Mouse (Mus musculus) liver, embryonic 12.5 days (tissue): ENCODE measurements around the gene Pdpn. TPM values are rescaled to one million over a fixed set of nuclear protein-coding genes. Genes with fewer than 3 reads are reported as not detected.

Source experiments
- ATAC-seq: fragments of 200-750 bp; cut with Nextera tagmentation; 2 replicates; pipeline ENCODE4 v1.8.0; 2017; ENCODE audit warnings: moderate number of reproducible peaks, mild to moderate bottlenecking, moderate library complexity
- H3K27ac ChIP-seq: fragments of 300-500 bp; sonication (generic); 2 replicates; pipeline ENCODE4 v1.5.1; 2016; ENCODE audit warnings: mild to moderate bottlenecking
- H3K27me3 ChIP-seq: fragments of 300-500 bp; sonication (generic); replicated peaks from 2 replicates; pipeline ENCODE4 v1.6.1; 2016; ENCODE audit warnings: mild to moderate bottlenecking, moderate library complexity
- H3K36me3 ChIP-seq: fragments of 300-500 bp; sonication (generic); 2 replicates; pipeline ENCODE4 v1.6.1; 2016; ENCODE audit warnings: mild to moderate bottlenecking, moderate library complexity
- H3K4me1 ChIP-seq: fragments of 300-500 bp; sonication (generic); 2 replicates; pipeline ENCODE4 v1.6.1; 2016
- H3K4me2 ChIP-seq: fragments of 300-500 bp; sonication (generic); 2 replicates; pipeline ENCODE4 v1.6.1; 2016; ENCODE audit warnings: mild to moderate bottlenecking, moderate library complexity
- H3K4me3 ChIP-seq: fragments of 300-500 bp; sonication (generic); 2 replicates; pipeline ENCODE4 v1.5.1; 2016; ENCODE audit warnings: mild to moderate bottlenecking, moderate library complexity
- H3K9ac ChIP-seq: fragments of 300-500 bp; sonication (generic); 2 replicates; pipeline ENCODE4 v1.6.1; 2016; ENCODE audit warnings: mild to moderate bottlenecking, moderate library complexity
- H3K9me3 ChIP-seq: fragments of 300-500 bp; sonication (generic); replicated peaks from 2 replicates; pipeline ENCODE4 v1.6.1; 2016; ENCODE audit warnings: mild to moderate bottlenecking, moderate library complexity
- WGBS: fragments of 180-500 bp; shearing (Covaris S2); methylation state at CpG from one replicate; pipeline ENCODE4 v1.1.7; 2016; ENCODE audit not compliant: insufficient replicate concordance; 5-methylcytosine and 5-hydroxymethylcytosine counted together
- polyA plus RNA-seq: library from polyadenylated mRNA; unstranded; fragments of >200 nt; fragmentation: Nextera tagmentation; extraction: Ambion mirVana; gene quantifications from 2 replicates; pipeline ENCODE4 v1.2.1, GENCODE M21; 2016

Gene Pdpn
- polyA plus RNA-seq, 1 experiment from 2014 or later = 2.5 TPM

DNA sequence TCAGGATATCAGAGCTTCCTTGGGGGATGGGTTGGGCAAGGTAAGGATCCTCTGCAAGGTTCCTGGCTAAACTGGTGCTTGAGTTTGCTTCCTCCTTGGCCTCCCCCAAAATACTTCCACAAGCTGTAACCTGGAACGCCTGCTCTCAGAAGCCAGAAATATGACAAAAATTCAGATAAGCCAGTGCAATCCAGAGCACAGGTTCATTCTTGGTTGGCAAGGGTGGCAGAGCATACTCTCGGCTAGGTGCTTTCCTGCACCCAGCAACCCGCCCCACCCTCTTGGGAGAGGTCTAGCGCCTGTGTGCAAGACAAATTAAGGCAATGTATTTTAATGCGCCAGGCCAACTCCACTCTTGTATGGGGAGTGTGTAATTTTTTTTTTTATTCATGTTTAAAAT is 3.2 kb downstream of the Pdpn start:
- peaks cover 60% of the 10 kb centered on the region for H3K27me3 ChIP-seq
- no peaks in the 10 kb centered on the region for H3K36me3 ChIP-seq
- no peak overlapping the region for H3K4me2 ChIP-seq
- H3K9me3 ChIP-seq = no peaks in the 10 kb centered on the region
- 0 out of 2 replicates have a peak, but pooled peaks cover 4% of the 10 kb centered on the region for H3K4me1 ChIP-seq
- 63% methylated on average over 5 of the region's 5 CpGs for WGBS
- no peak overlapping the region for H3K27ac ChIP-seq
- no peak for ATAC-seq
- H3K4me3 ChIP-seq = no peak overlapping the region
- no peak overlapping the region for H3K9ac ChIP-seq

DNA sequence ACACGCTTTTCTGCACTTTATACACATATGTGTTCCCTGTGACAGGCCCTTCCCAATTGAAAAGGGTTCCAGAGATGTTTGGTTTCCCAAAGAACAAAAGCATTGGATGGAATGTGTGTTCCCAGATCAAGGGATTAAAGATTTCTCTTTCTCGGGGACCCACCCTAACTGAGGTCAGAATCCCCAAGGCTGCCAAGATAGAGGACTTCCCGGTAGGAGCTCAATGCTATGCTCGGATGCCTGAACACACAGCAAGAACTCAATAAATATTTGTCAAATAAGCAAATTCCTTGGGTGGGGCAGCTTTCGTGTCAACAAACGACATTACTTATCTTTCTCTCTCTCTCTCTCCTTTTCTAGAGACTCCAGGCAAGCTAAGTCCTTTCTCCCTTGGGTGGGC is 5.0 kb downstream of the Pdpn start:
- H3K36me3 ChIP-seq = no peaks in the 10 kb centered on the region
- H3K9ac ChIP-seq = no peak overlapping the region
- H3K4me1 ChIP-seq = 0 out of 2 replicates have a peak, but pooled peaks cover 4% of the 10 kb centered on the region
- H3K4me2 ChIP-seq = no peak overlapping the region
- no peak overlapping the region for H3K27ac ChIP-seq
- H3K9me3 ChIP-seq = no peaks in the 10 kb centered on the region
- ATAC-seq = no peak
- H3K4me3 ChIP-seq = no peak overlapping the region
- peaks cover 41% of the 10 kb centered on the region for H3K27me3 ChIP-seq
- 57% methylated on average over 6 of the region's 6 CpGs for WGBS

DNA sequence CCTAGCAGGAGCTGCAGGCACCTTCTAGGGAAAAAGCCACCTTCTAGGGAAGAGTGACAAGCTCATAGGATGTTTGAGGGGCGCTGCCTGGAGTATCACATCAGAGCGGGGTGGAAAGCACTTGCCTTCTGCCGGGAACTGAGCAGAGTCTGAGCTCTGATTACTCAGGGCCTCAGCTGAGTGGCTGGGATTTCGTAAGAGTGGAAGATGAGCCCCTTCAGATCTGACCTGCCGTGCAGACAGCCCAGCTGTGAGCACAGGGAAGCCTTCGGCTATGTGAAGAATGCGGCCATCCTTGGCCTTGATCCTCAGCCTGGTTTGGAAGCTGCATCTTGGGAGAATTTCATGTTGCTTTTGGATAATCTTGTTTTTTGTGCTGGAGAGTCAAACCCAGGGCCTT is 10.5 kb downstream of the Pdpn start:
- Histone ChIP-seq H3K27me3 (no peaks in the 10 kb centered on the region), H3K4me1 (no peaks in the 10 kb centered on the region), H3K4me3 (no peak overlapping the region), H3K4me2 (no peak overlapping the region), H3K27ac (no peak overlapping the region), H3K36me3 (no peaks in the 10 kb centered on the region), H3K9me3 (no peaks in the 10 kb centered on the region), H3K9ac (no peak overlapping the region)
- WGBS = 38% methylated on average over 7 of the region's 7 CpGs
- ATAC-seq = no peak

DNA sequence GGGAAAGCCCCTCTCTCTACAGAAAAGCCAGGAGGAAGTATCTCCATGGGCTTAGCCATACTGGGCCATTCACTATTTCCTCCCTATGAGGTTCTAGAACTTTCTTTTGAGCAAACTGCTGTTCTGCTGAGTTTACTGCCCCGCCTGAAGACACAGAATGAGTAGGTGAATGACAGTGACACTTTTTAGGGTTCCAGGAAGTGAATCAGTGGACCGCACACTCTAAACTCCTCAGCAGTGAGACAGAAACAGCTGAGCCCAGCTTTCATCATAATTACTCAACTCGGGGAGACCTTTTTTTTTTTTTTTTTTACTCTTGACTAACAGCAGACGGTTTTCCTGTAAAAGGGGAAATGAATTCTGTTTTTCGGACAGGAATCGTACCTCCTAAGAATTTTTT is 10.9 kb downstream of the Pdpn start:
- no peak for ATAC-seq
- 32% methylated on average over 6 of the region's 6 CpGs for WGBS
- H3K4me1 ChIP-seq = no peaks in the 10 kb centered on the region

DNA sequence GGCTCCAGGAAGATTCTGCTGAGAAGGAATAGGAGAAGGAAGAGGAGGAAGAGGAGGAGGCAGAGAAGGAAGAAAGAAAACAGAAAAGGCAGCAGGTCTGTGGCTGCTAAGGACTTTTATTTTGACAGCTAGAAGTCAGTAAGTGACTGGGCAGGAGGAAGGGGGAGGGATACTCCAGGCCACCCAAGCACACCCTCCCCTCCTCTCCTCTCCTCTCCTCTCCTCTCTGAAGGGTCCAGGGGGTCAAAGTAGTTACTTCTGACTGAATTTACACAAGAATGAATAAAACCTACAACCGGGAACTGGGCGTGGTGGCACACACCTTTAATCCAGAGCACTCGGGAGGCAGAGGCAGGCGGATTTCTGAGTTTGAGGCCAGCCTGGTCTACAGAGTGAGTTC is 12.3 kb downstream of the Pdpn start:
- no peaks in the 10 kb centered on the region for H3K4me1 ChIP-seq
- no peak overlapping the region for H3K9ac ChIP-seq
- 61% methylated on average over 4 of the region's 4 CpGs for WGBS
- no peaks in the 10 kb centered on the region for H3K27me3 ChIP-seq
- no peak overlapping the region for H3K4me3 ChIP-seq
- H3K9me3 ChIP-seq = no peaks in the 10 kb centered on the region
- no peak overlapping the region for H3K4me2 ChIP-seq
- ATAC-seq = no peak
- no peak overlapping the region for H3K27ac ChIP-seq
- H3K36me3 ChIP-seq = no peaks in the 10 kb centered on the region

More for the DNA sequence above, 10.9 kb downstream of the Pdpn start:
- no peaks in the 10 kb centered on the region for H3K27me3 ChIP-seq
- H3K9me3 ChIP-seq = no peaks in the 10 kb centered on the region
- no peak overlapping the region for H3K27ac ChIP-seq
- no peak overlapping the region for H3K4me3 ChIP-seq
- no peaks in the 10 kb centered on the region for H3K36me3 ChIP-seq
- no peak overlapping the region for H3K4me2 ChIP-seq
- H3K9ac ChIP-seq = no peak overlapping the region

DNA sequence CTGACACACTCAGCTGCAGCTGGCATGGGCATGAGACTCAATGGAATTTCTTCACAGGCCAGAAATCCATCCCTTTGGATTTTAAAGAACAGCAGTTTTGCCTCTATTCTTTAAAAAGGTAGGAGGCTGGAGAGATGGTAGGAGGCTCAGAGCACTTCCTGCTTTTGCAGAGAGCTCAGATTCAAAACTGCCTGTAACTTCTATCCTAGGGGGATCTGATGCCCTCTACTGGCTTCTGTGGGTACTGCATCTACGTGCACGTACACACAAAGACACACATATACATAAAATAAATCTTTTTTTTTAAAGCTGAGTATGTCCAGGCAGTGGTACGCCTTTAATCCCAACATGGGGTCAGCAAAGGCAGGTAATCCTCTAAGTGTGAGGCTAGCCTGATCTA is 19.2 kb downstream of the Pdpn start:
- H3K4me1 ChIP-seq = no peaks in the 10 kb centered on the region
- H3K9ac ChIP-seq = no peak overlapping the region
- no peaks in the 10 kb centered on the region for H3K9me3 ChIP-seq
- no peak overlapping the region for H3K4me3 ChIP-seq
- no peaks in the 10 kb centered on the region for H3K27me3 ChIP-seq
- no peak overlapping the region for H3K27ac ChIP-seq
- no peak for ATAC-seq
- no peaks in the 10 kb centered on the region for H3K36me3 ChIP-seq
- H3K4me2 ChIP-seq = no peak overlapping the region
- 45% methylated on average over 3 of the region's 3 CpGs for WGBS

DNA sequence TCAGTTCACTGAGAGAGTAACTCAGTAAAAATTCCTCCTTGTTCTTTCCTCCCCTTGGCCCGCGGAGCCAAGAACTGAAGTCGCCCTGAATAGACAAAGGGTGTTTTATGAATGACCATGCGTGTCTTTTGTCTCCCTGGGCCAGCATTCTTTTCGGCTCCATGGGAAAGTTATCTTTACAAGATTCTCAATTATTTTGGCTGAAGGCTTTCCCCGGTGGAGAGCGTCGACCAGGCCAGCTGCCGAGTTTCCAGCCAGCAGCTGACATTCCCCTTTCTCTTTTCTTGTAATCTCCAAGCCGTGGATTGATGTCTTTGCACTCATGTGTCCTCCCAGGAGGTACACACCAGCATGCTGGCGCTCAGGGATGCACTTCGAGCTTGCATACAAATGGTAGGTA is 19.7 kb downstream of the Pdpn start:
- H3K36me3 ChIP-seq = no peaks in the 10 kb centered on the region
- H3K9me3 ChIP-seq = no peaks in the 10 kb centered on the region
- H3K4me1 ChIP-seq = no peaks in the 10 kb centered on the region
- no peaks in the 10 kb centered on the region for H3K27me3 ChIP-seq
- ATAC-seq = no peak
- H3K9ac ChIP-seq = no peak overlapping the region
- WGBS = 65% methylated on average over 12 of the region's 12 CpGs
- no peak overlapping the region for H3K27ac ChIP-seq
- no peak overlapping the region for H3K4me3 ChIP-seq
- H3K4me2 ChIP-seq = no peak overlapping the region

DNA sequence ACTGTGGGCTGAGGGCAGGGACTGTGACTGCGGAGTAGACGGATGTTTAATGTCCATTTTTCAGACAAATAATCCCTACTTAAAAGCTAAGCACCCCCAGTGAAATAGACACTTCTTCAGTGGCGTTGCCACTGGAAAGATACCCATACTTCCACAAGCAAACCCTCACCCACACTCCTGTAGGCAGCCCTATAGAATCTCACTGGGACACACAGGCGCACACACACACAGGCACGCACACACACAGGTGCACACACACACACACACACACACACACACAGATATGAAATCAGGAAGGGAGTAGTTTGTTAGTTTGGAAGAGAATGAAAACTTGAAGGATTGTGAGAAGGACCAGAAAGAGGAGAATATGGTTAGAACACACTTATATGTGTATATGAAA is 20.3 kb downstream of the Pdpn start:
- no peaks in the 10 kb centered on the region for H3K9me3 ChIP-seq

DNA sequence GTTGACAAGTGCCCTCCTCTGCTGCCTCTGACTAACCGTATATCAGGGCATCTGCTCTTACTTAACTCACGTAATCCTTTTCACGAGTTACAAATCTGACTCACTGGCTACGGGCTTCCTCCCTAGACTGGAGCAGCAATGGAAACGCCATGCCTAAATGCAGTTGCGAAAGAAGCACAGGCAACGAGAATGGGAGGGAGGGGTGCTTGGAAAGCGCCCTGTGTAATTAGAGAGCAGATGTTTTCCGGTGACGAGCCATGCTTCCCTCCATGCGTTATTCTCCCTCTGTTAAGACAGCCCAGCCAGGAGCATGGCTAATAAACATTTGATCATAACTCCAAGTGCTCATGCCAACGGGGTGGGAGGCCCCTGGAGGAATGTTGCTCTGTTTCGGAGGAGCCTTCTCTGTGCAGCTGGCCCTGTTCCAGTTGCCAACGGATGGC is 20.9 kb downstream of the Pdpn start:
- ATAC-seq = no peak
- H3K36me3 ChIP-seq = no peaks in the 10 kb centered on the region
- no peaks in the 10 kb centered on the region for H3K4me1 ChIP-seq
- H3K27me3 ChIP-seq = no peaks in the 10 kb centered on the region
- no peak overlapping the region for H3K9ac ChIP-seq
- H3K4me2 ChIP-seq = no peak overlapping the region
- H3K27ac ChIP-seq = no peak overlapping the region
- H3K4me3 ChIP-seq = no peak overlapping the region
- no peaks in the 10 kb centered on the region for H3K9me3 ChIP-seq
- 54% methylated on average over 14 of the region's 14 CpGs for WGBS

More for the DNA sequence above, 20.3 kb downstream of the Pdpn start:
- ATAC-seq = no peak
- Histone ChIP-seq H3K4me2 (no peak overlapping the region), H3K4me3 (no peak overlapping the region), H3K9ac (no peak overlapping the region), H3K27me3 (no peaks in the 10 kb centered on the region), H3K36me3 (no peaks in the 10 kb centered on the region), H3K4me1 (no peaks in the 10 kb centered on the region), H3K27ac (no peak overlapping the region)
- 82% methylated on average over 5 of the region's 5 CpGs for WGBS

DNA sequence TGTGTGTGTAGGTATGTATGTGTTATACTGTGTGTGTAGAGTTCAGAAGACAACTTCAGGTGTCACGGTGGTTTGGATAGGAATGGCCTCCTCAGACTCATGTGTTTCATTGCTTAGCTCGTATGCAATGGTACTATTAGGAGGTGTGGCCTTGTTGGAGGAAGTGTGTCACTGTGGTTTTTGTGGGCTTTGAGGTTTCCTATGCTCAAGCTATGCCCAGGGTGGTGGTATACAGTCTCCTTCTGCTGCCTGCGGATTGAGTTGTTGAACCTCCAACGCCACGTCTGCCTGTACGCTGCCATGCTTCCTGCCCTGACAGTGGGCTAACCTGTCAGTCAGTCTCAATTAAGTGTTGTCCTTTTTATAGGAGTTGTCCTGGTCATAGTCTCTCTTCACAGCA is 22.0 kb downstream of the Pdpn start:
- Histone ChIP-seq H3K4me3 (no peak overlapping the region), H3K27ac (no peak overlapping the region), H3K4me1 (no peaks in the 10 kb centered on the region), H3K36me3 (no peaks in the 10 kb centered on the region), H3K9me3 (no peaks in the 10 kb centered on the region), H3K9ac (no peak overlapping the region), H3K4me2 (no peak overlapping the region), H3K27me3 (no peaks in the 10 kb centered on the region)
- ATAC-seq = no peak
- WGBS = 47% methylated on average over 6 of the region's 6 CpGs

DNA sequence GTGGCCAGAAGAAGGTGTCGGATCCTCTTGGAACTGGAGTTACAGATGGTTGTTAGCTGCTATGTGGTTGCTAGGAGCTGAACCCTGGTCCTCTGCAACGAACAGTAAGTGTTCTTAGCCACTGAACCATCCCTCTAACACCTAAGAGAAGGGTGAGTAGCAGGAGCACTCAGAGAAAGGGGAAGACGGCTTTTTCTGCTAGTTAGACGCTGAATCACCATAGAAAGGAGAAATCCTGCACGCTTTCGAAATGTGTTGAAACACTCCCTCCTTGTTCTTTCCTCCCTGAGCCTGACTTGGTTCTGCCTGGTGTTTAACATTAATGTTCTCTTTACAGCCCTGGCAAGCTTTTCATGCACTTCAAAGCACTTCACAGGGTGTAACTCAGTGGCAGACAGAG is 27.8 kb downstream of the Pdpn start:
- Histone ChIP-seq H3K9me3 (no peaks in the 10 kb centered on the region), H3K9ac (no peak overlapping the region), H3K4me3 (no peak overlapping the region), H3K36me3 (no peaks in the 10 kb centered on the region), H3K27me3 (no peaks in the 10 kb centered on the region), H3K27ac (no peak overlapping the region), H3K4me2 (no peak overlapping the region), H3K4me1 (no peaks in the 10 kb centered on the region)
- no peak for ATAC-seq
- 34% methylated on average over 6 of the region's 6 CpGs for whole genome bisulfite sequencing

DNA sequence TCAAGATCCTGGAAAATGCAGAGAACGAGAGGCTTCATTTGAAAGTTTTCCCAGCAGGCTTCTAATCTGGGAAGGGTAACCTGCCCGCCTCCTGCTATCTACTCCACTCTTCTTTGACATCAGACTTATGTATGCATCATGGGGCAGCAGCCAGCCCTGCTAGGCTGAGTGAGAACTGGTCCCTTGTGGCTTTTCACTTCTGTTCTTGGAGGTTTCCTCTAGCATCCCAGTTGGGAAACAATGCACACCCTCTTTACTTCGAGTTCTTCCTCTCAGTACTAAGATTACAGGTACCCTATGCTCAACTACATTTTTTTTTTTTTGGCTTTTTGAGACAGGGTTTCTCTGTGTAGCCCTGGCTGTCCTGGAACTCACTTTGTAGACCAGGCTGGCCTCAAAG is 28.5 kb downstream of the Pdpn start:
- Histone ChIP-seq H3K27me3 (no peaks in the 10 kb centered on the region), H3K27ac (no peak overlapping the region), H3K4me1 (no peaks in the 10 kb centered on the region), H3K4me2 (no peak overlapping the region), H3K36me3 (no peaks in the 10 kb centered on the region), H3K9me3 (no peaks in the 10 kb centered on the region), H3K4me3 (no peak overlapping the region), H3K9ac (no peak overlapping the region)
- no peak for ATAC-seq
- 24% methylated on average over 3 of the region's 3 CpGs for WGBS

DNA sequence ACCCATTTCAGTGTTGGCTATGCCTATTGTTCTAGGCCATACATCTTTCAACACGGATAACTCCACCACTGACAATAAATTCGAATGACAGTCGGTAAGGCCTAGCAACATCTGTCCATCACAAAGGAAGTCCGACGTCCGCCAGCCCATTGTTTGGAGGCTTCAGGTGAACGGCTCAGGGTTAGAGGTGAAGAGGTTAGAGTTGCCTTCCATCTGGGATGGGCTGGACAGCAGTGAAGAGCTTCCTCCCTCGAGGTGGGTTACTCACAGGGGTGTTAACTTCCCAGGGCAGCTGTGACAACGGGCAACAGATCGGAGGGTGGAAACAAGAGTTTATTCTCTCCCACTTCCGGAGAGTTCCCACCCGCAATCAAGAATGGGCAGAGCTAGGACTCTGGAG is 36.7 kb downstream of the Pdpn start:
- H3K4me2 ChIP-seq = no peak overlapping the region
- no peak overlapping the region for H3K27ac ChIP-seq
- no peaks in the 10 kb centered on the region for H3K27me3 ChIP-seq
- no peaks in the 10 kb centered on the region for H3K9me3 ChIP-seq
- no peak overlapping the region for H3K4me3 ChIP-seq
- no peak for ATAC-seq
- H3K4me1 ChIP-seq = peaks cover 28% of the 10 kb centered on the region
- H3K36me3 ChIP-seq = no peaks in the 10 kb centered on the region
- WGBS = 72% methylated on average over 12 of the region's 12 CpGs
- H3K9ac ChIP-seq = no peak overlapping the region
